Mouse (Mus musculus) cerebellum, adult 9-10 months (tissue): ENCODE results near the gene Nrarp.
A peak's percentile ranks its signal among the peaks of the same experiment; 100 is the strongest.

Experiments
- DNase-seq: peaks from one replicate; pipeline ENCODE4 v3.0.0; 2022

Nrarp gene

DNA sequence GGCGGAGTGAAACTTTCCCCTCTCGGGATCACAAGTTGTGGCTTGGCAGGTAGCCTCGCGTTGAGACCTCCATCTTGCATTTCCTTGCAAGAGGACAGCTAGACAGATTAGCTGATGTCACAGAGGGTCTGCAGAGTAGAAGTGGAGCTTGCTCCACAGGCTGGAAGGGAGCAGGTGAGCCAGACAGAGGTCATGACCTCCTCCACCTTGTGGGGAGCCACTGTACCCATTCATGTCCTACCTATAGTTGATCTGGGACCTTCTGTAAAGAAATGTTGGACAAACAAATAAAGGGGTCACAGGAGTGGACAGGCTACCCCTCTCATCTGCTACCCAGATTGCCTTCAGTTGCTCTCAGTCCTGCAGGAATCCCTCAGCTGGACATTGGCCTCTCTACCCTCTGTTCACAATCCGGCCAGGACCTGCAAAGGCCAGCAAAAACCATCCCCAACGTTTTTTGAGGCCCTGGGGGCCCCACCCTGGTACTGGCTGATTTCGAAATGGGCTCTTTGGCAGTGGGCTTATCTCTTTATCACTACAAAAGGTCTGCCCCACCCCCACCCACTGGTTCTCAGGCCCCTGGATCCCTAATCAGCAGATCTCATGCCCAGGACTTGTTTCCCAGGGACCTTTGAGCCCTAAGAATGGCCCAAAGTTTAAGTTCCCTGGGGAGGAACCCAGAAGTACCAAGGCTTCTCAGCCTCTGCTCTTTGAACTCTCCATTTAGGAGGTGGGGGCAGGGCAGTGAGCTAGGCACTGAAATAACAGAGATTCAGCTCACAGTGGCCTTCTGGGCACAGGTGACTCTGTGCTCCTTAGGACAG is 5.5 kb upstream of the Nrarp start:
- DNase-seq = no peak

- no peak for DNase-seq
These were observed 4.9 kb upstream of the Nrarp start for GRCm38 (mm10) chr2:25175690-25176078.

DNA sequence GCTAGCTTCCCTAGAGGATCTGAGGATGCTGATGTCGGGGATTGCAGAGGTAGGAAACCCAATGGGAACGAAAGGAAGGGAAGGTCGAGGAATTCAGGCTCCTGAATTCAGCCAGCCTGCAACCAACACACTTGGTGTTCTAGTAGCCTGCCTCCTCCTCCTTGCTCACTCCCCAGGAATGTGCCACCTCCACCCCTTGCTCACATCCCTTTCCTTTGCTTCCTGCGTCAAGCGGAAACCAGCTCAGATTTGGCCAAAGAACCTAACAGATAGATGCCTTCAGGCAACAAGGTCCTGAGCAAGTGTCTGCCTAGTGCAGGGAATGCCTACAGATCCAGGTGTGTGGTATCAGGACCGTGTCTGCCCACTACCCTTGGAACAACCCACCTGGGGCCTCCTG is 4.0 kb upstream of the Nrarp start:
- DNase-seq = no peak

GRCm38 (mm10) chr2:25177076-25177475 is 3.5 kb upstream of the Nrarp start:
- no peak for DNase-seq

GRCm38 (mm10) chr2:25177685-25178084 is 2.9 kb upstream of the Nrarp start:
- DNase-seq = no peak

DNA sequence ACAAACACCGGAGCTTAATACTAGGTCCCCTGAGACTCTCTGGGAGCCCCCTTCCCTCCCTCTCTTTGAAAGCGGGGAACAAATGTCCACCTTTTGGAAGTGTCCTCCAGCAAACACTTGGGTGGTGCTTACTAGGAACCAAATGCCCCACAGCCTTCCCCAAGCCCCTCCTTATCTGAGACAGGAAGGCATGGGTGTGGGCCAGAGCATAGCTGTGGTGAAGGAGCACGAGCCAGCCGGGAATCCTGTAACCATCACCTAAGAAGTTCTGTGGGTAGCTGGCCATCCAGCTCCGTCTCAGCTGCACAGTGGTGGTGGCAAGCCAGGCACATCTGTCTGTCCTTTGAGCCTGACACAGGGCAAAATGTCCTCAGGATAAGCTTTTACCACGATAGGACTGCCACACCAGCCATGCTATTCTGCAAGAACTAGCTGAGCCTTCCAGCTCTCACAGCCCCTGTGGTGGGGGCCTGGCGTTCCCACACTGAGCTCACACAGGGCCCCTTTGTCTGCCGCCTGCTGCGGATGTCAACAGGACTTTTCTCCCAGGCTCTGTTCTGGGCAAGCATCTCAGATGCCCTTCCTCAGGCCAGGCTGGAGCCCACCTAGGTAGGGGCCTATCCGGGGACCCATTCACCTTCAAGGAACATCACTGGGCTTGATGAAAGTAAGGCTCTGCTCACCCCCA is 2.1 kb upstream of the Nrarp start:
- no peak for DNase-seq

GRCm38 (mm10) chr2:25179566-25180217 is 866 bp upstream of the Nrarp start:
- no peak for DNase-seq

DNA sequence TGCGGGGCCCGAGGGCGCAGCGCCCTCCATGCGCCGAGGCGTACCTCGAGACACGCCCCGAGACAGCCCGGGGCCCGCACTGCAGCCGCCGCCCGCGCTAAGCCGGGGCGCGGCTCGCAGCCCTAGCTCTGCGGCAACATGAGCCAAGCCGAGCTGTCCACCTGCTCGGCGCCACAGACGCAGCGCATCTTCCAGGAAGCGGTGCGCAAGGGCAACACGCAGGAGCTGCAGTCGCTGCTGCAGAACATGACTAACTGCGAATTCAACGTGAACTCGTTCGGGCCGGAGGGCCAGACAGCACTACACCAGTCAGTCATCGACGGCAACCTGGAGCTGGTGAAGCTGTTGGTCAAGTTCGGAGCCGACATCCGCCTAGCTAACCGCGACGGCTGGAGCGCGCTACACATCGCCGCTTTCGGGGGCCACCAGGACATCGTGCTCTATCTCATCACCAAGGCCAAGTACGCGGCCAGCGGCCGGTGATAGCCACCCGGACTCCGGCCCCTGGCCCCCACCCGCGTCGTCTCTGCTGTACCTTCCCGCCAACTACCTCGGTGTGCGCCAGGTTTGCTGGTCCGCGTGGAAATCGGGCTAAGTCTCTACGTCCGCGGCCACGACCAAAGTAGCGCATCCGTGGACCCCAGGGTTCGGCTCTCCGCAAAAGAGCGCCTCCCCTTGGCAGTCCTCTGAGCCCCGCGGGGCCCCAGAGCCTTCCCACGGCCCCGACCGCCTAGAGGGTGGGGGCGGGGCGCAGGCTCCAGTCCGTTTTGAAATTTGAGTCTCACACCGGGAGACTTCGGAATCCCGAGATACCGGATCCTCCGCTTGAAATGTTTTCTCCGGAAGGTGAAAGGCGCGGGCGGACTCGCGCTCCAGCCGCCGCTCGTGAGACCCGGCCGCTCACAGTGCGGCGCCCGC is 674 bp downstream of the Nrarp start:
- no peak for DNase-seq

- no peak for DNase-seq
These were observed 1.4 kb downstream of the Nrarp start for GRCm38 (mm10) chr2:25181891-25182397.

- no peak for DNase-seq
These were observed 2.1 kb downstream of the Nrarp start for GRCm38 (mm10) chr2:25182664-25183063.

DNA sequence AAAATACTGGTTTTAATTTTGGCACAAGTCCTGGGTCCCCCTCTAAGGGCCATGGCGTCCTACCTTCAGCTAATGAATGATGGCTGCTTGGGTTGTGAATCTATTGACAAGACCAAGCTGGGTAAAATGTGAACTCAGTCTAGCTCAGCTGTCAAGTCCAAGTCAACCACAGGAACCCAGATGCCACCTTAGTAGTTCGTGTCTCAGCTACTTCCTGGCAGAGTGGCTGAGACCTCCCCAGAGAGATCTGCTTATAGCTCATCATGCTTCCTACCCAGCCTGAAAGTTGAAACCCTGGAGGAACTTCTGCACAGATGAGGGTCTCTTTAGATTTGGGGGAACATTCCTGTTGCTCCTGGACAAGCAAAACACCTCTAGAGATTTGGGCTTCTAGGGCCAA is 2.8 kb downstream of the Nrarp start:
- DNase-seq = no peak

DNA sequence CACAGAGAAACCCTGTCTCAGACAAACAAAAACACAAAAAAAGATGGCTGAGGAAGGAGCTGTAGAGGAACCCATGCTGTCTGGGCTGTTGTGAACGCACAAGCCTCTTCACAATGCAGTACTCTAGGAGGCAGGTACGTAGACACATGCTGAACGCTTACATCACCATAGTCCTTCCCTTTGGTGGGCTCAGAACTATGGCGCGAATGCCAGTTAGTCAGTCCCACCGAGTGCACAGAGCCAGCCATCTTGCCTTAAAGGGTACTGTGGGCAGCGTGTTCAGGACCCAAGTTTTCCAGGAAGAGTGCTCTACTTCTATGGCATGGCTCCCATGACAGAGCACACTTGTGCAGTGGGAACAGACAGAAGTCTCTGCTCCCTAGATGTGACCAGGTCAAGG is 3.9 kb downstream of the Nrarp start:
- no peak for DNase-seq

GRCm38 (mm10) chr2:25185625-25186574 is 5.3 kb downstream of the Nrarp start:
- no peak for DNase-seq

GRCm38 (mm10) chr2:25186575-25186930 is 6.0 kb downstream of the Nrarp start:
- DNase-seq = no peak

- no peak for DNase-seq
These were observed 7.3 kb downstream of the Nrarp start for GRCm38 (mm10) chr2:25187841-25188240.

GRCm38 (mm10) chr2:25193330-25193770 is 12.8 kb downstream of the Nrarp start:
- peak; percentile 90 for DNase-seq

DNA sequence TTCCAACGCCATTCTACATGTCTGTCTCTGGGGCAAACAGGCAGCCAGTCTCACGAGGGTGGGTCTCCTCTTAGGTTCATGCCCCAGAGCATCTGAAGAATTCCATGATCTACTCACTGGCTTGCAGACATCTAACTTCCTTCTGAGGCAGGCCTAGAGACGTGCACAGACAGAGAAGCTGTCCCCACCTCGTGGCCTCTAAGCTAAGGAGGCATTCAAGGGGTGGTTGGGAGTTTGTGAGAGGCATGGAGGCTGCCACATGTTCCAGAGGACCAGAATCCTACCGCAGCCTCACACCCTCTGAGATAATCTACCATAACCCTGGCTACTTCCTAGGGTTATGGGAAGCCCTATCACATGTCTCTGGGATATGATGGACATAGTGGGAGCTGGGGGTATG is 13.4 kb downstream of the Nrarp start:
- DNase-seq = no peak

DNA sequence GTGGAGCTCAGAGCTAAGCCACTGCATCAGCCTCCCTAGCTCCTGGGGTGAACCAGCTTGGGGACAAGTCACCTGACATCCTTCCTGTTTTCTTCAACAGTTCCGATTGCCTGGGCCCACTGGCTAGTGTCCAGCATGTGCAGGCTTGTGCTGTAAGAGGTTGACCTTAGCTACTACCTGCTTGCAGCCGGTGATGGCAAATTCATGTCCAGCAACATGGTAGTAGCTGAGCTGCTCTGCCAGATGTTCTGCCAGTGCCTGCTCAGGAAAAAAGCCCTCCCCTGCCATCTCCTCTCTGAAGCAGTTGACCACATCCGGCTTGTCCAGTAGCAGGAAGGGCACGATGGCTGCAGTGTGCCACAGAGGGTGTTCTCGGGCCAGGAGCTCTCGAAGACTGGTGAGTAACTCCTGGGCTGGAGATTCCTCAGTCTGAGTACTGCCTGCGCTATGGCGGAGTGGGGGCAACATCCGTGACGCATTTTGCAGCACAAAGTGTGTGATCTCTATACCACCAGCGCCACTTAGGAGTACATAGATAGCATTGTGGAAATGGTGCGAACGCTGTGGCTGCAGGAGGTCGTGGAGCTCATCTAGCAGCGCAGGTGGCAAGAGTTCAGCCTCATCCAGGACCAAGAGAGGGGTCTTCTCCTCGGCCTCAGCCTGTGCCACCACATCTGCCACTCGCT is 14.1 kb downstream of the Nrarp start:
- DNase-seq = no peak

GRCm38 (mm10) chr2:25195211-25196156 is 14.9 kb downstream of the Nrarp start:
- no peak for DNase-seq
